Mouse (Mus musculus) cerebellum, adult 2 months (tissue): ENCODE data around the gene Alk. TPM values are rescaled to one million over a fixed set of nuclear protein-coding genes. Genes with fewer than 3 reads are reported as not detected.

Source experiments
- DNase-seq, 2 experiments: peaks; one replicate each; pipeline ENCODE4 v3.0.0; 2021
- H3K27ac ChIP-seq: fragments of 200-500 bp; 2 replicates; pipeline ENCODE4 v1.5.1; 2012; ENCODE audit warnings: low read length, control low read depth, inconsistent platforms; ENCODE audit not compliant: insufficient read depth
- H3K27me3 ChIP-seq: fragments of 200-500 bp; 2 replicates; pipeline ENCODE4 v1.6.1; 2012; ENCODE audit warnings: inconsistent platforms, mild to moderate bottlenecking, low read length, moderate library complexity; ENCODE audit not compliant: control insufficient read depth, insufficient read depth
- H3K4me1 ChIP-seq: fragments of 200-500 bp; 2 replicates; pipeline ENCODE4 v1.6.1; 2011; ENCODE audit warnings: low read length; ENCODE audit not compliant: control insufficient read depth, insufficient read depth
- H3K4me3 ChIP-seq: fragments of 200-500 bp; replicated peaks from 2 replicates; pipeline ENCODE3; 2011; ENCODE audit warnings: mild to moderate bottlenecking, low read depth, low read length, control low read depth; ENCODE audit not compliant: insufficient read depth
- CTCF ChIP-seq: fragments of 200-500 bp; IDR thresholded peaks from 2 replicates; pipeline ENCODE4 v1.5.1; 2011; ENCODE audit warnings: low read depth, mild to moderate bottlenecking, control low read depth, low read length, moderate library complexity, borderline replicate concordance; ENCODE audit not compliant: insufficient read depth
- POLR2A ChIP-seq: fragments of 200-500 bp; IDR thresholded peaks from 2 replicates; pipeline ENCODE4 v1.6.1; 2011; ENCODE audit warnings: low read length, control low read depth, borderline replicate concordance; ENCODE audit not compliant: insufficient read depth
- WGBS: fragments of 180-500 bp; shearing (Covaris S2); methylation state at CpG from one replicate; pipeline ENCODE4 v1.1.7; 2018; 5-methylcytosine and 5-hydroxymethylcytosine counted together
- polyA plus RNA-seq: library from polyadenylated mRNA; depleted of rRNA; stranded (reverse); fragments of >200 nt; gene quantifications from 2 replicates; pipeline ENCODE4 v1.2.3, GENCODE M21; 2012

The Alk gene
- polyA plus RNA-seq, 1 experiment, result 1.6 TPM

- no peak for DNase-seq
- Histone ChIP-seq H3K4me3 (no peak overlapping the region), H3K4me1 (no peaks in the 10 kb centered on the region), H3K27ac (no peak overlapping the region), H3K27me3 (no peaks in the 10 kb centered on the region; the same call in 1 of the 2 replicates)
- TF ChIP-seq POLR2A, result no peak
- no peak for TF ChIP-seq CTCF
- WGBS, result 92% methylated on average over 5 of the region's 5 CpGs
Measured at GRCm38 (mm10) chr17:71999527-72000482, 604.6 kb downstream of the Alk start.

GRCm38 (mm10) chr17:71997680-71998079, 606.7 kb downstream of the Alk start:
- Histone ChIP-seq H3K4me1 (no peaks in the 10 kb centered on the region; the same call in 1 of the 2 replicates), H3K4me3 (no peak overlapping the region), H3K27me3 (no peaks in the 10 kb centered on the region; the same call in 1 of the 2 replicates), H3K27ac (no peak overlapping the region)
- 66% methylated on average over 3 of the region's 3 CpGs for WGBS
- TF ChIP-seq CTCF (no peak), POLR2A (no peak)
- no peak for DNase-seq

GRCm38 (mm10) chr17:71995539-71995938, 608.9 kb downstream of the Alk start:
- WGBS, result 90% methylated on average over 3 of the region's 3 CpGs
- TF ChIP-seq POLR2A (no peak), CTCF (no peak)
- H3K4me3 ChIP-seq, result no peak overlapping the region
- H3K27me3 ChIP-seq, result no peaks in the 10 kb centered on the region; the same call in 1 of the 2 replicates
- DNase-seq, result no peak
- H3K27ac ChIP-seq, result no peak overlapping the region
- no peaks in the 10 kb centered on the region; the same call in 1 of the 2 replicates for H3K4me1 ChIP-seq

GRCm38 (mm10) chr17:71994144-71994543, 610.3 kb downstream of the Alk start:
- 11% methylated on average over 1 of the region's 1 CpGs for WGBS
- no peak for DNase-seq
- no peaks in the 10 kb centered on the region; the same call in 1 of the 2 replicates for H3K27me3 ChIP-seq
- TF ChIP-seq POLR2A, result no peak
- no peak for TF ChIP-seq CTCF
- H3K4me3 ChIP-seq, result no peak overlapping the region
- no peaks in the 10 kb centered on the region; the same call in 1 of the 2 replicates for H3K4me1 ChIP-seq
- H3K27ac ChIP-seq, result no peak overlapping the region

- TF ChIP-seq POLR2A (no peak), CTCF (no peak)
- no peaks in the 10 kb centered on the region; the same call in 1 of the 2 replicates for H3K27me3 ChIP-seq
- H3K4me1 ChIP-seq, result no peaks in the 10 kb centered on the region; the same call in 1 of the 2 replicates
- H3K4me3 ChIP-seq, result no peak overlapping the region
- WGBS, result 97% methylated on average over 2 of the region's 2 CpGs
- no peak for DNase-seq
- H3K27ac ChIP-seq, result no peak overlapping the region
Measured at GRCm38 (mm10) chr17:71993011-71993410, 611.4 kb downstream of the Alk start.

GRCm38 (mm10) chr17:71991260-71991659, 613.2 kb downstream of the Alk start:
- TF ChIP-seq CTCF (no peak), POLR2A (no peak)
- WGBS, result 61% methylated on average over 3 of the region's 3 CpGs
- Histone ChIP-seq H3K4me3 (no peak overlapping the region), H3K27ac (no peak overlapping the region), H3K4me1 (no peaks in the 10 kb centered on the region; the same call in 1 of the 2 replicates), H3K27me3 (no peaks in the 10 kb centered on the region; the same call in 1 of the 2 replicates)
- no peak for DNase-seq

- Histone ChIP-seq H3K4me3 (no peak overlapping the region), H3K4me1 (no peaks in the 10 kb centered on the region; the same call in 1 of the 2 replicates), H3K27me3 (peaks cover 2% of the 10 kb centered on the region; the same call in 1 of the 2 replicates), H3K27ac (no peak overlapping the region)
- TF ChIP-seq POLR2A, result no peak
- TF ChIP-seq CTCF, result no peak
- peak in 1 of 2 experiments; percentile 3 for DNase-seq
- 43% methylated on average over 4 of the region's 4 CpGs for WGBS
Measured at GRCm38 (mm10) chr17:71990176-71990720, 614.2 kb downstream of the Alk start.
